Mouse (Mus musculus) WW6 (cell line): ENCODE measurements around the gene Agbl3.

Experiments used
- DNase-seq: peaks from one replicate; pipeline ENCODE4 v3.0.0-alpha.2; 2013; ENCODE audit warnings: low read depth, low spot score

Gene Agbl3

DNA sequence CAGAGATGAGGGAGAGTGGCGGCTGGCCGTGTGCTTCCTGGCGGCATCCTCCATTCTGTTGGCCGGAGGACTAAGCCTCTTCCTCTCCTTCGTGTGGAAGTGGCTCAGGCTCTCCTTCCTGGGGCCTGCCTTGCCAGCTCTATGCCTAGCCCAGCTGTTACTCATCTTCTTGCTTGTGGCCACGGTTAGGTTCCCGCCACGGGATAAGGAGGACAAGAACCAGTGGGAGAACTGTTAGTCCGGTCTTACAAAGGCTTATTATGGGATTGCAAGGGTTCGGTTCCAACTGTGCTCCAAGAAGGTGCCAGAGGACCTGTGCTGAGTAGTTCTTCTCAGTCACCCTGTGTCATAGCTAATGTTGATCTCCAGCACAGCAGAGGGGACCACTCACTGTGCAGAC lies 92.6 kb downstream of the Agbl3 start:
- DNase-seq: no peak

DNA sequence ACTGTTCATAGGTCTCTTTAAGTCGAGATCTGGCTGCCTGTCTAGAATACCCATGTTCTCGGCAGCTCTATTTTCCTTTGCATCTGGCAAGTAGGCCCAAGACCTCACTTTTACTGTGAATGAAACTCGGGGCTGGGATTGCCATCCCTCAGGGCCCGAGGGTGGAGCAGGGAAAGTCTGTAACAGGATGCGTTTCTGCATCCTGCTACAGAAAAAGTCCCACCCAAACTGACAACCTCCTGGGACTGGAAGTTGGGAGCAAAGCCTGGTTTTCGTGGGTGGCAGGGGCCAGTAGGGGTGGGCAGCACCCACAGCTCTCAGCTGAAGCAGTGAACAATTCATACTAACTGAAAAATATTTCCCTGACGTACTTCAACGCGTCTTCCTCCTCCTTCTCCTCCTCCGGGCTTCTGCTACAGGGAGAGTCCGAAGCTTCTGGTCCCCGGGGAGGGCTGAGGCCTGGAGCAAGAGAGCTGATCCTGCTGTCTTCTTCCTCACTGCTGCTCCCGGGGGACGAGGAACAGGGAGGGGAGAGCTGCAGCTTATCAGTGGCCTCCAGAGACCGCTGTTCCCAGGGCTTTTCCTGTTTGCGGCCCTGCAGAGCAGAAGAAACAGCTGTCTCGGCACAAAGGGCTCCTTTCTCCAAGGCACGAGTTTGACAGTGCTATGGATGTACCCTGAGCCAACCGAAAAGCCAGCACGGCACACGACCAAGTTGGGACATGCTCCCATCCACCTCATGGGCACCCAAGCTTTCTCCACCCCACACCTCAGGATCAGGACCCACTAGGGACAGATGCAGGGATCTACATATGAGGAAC lies 94.1 kb downstream of the Agbl3 start:
- no peak for DNase-seq

DNA sequence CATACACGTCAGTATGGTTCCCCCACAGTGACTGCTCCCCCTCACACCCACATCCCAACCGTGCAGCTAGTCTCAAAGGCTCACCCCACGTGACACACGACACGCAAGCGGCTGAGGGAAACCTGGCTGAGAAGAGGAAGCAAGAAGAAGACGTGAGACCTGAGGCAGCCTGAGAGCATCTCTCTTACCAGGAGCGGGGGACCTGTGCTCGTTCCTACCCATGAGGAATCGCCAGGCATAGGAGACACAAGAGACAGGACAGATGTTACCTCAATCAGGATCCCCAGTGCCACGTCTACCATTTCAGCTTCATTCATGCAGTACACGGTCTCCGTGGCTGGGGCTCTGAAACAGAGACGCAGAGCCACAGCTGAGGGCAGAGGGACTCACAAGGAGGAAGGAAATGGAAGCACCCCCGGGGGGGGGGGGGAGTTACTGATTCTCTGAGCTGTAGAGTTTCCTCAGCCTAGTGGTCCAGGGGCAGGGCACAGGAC lies 95.1 kb downstream of the Agbl3 start:
- DNase-seq: no peak

DNA sequence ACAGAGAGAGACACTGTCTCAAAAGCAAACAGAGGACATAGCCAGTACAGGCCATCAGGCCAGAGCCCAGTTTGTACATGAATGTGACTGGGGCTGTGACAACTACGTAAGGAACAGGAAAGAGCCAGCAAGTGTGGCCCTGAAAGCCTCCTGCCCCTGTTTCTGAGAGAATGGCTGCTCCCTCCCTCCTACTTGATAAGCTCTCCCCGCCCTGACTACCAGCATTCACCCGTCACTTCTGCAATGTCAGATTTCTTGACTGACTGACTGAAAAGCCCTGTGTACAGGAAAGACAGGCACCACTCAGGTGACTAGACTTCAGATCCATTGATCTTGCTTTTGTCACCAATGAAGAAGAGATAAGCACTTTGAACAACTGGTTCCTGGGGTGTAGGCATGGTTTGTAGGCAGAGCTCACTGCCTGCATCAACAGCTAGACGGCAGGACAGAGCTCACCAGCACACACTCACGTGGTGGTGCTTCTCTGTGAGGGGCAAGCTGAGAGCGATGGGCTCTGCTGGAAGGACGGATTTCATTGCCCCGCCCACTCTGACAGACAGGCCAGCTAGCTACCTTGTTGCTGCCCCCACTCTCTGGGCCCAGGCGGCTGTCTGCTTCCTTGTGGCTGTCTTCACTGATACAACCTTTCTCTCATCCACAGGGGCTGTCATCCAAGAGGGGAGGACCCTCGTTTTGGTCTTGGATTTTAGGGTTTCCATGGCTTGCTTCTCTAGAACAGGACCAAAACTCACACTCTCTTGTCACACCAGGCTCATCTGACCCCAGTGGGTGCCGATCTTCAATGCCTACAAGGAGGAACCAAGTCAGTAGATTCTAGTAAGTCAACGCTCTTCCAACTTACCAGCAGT lies 96.0 kb downstream of the Agbl3 start:
- no peak for DNase-seq

DNA sequence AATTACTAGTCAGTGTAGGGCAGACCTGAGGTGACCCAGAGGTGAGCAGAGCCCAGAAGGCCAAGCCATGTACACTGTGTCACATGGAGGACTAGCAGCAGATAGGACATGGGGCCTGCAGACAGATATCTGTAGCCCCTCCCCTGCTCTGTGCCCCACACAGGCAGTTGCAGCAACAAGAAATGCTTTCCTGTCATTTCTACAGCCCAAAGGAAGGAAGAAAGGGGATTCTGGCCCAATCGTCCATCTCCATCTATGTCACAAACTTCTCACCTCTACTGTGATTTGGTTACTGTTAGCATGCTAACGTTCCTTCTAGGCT lies 96.6 kb downstream of the Agbl3 start:
- no peak for DNase-seq

DNA sequence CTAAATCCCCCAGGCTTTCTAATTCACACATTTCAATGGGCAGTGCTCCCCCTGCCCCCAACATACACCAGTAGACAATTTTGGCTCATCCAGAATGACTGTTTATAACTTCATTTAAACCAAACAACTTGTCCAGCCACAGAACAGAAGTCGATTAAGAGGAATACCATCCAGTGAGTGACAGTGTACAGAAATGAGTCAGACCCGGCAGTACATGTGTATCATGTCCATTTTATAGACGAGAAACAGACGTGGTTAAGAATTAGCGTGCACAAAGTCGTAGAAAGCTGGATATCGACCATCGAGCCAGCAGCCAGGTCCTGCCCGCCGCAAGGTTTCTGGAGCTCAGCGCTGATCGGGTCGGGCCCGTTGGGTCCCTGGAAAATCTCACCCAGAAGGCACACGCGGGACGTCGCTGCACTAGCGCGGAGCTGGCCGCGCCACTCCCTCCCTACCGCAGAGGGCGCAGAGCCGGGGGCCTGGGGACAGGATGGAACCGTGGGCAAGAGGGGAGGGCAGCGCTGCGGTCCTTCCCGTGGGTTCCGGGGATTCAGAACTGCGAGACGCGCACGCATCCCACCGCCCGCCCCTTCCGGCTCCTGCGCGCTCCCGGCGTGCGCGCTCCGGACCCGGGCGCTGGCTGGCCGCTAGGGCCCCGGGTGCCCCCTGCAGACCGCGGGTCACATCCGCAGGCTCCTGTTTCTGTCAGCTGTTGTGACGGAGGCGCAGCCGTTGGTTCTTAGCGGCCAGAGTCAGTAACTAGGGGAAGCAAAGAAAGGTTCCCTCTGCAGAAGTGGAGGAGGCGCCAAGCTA lies 97.5 kb downstream of the Agbl3 start, which contains the start of gene Cyren:
Gene Cyren, minus strand, starts transcription at position 552 of the 813 bp plus-strand sequence.
- DNase-seq: peak; percentile 67

DNA sequence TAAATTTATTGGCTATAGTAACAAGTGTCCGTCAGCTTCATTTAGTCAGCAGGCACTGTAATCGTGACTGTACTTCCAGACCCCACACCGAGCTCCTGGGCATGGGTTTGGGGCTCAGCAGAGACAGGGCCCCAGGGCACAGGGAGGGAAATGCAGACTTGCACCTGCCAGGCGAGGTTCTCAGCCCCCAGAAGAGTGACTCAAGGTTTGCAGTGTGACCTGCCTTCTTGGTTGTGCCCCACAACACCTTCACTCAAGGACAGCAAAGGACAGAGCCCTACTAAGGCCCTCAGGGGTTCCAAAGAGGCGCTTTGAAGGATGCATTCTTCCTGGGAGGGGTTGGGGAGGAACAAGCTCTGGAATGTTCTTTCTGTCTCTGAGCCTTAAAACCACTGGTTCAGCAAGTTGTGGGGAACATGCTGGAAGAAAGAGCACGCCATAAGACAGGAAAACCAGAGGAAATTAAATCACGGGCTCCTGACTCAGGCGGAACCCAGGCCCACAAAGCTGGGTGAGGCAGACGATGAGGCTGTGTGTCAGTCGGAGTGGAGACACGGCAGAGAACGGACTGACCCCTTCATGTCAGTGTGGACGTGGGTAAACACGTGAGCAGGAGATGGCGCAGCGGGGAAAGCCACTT lies 99.0 kb downstream of the Agbl3 start:
- DNase-seq: no peak

DNA sequence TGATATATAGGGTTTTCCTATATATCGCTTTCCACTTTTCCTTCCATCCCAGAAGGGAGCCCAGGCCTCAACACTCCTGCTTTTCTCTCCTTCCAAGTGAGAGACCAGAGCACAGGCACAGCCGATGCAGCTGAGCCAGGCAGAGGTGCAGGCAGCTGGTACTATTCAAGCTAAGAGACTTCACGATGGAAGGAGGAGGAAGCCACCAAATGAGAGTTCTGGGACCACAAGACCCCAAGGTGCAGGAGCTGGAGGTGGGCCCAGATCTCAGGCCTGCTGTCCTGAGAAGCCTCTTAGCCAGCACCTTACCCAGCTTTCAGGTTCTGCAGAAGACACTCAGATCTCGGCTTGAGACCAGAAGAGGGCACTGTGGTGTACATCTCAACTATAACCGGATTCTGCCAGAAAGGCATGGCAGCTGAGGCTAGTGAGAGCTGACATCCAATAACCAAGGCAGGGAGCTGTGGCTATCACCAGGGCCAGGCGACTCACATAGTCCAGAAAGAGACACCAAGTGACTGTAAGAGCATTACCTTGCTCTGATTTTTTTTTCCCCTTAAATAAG lies 99.8 kb downstream of the Agbl3 start:
- no peak for DNase-seq

DNA sequence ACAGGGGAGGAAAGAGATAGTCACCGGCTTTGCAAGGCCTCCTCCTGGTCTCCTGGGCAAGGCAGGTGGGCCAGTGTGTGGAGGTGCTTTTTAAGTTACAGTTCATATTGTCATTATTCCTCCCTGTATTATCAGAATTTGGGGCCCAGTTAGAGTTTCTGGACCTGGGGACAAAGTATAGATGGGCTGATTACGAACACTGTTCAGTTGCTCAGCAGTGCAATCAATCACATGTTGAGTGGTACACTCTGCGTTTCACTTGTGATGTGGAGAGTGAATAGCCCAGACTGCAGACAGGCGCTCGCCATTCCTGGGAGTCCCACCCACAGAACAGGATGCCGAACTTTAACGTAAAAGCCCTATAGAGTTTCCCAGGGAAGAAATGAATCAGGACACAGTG lies 104.5 kb downstream of the Agbl3 start:
- DNase-seq: no peak

DNA sequence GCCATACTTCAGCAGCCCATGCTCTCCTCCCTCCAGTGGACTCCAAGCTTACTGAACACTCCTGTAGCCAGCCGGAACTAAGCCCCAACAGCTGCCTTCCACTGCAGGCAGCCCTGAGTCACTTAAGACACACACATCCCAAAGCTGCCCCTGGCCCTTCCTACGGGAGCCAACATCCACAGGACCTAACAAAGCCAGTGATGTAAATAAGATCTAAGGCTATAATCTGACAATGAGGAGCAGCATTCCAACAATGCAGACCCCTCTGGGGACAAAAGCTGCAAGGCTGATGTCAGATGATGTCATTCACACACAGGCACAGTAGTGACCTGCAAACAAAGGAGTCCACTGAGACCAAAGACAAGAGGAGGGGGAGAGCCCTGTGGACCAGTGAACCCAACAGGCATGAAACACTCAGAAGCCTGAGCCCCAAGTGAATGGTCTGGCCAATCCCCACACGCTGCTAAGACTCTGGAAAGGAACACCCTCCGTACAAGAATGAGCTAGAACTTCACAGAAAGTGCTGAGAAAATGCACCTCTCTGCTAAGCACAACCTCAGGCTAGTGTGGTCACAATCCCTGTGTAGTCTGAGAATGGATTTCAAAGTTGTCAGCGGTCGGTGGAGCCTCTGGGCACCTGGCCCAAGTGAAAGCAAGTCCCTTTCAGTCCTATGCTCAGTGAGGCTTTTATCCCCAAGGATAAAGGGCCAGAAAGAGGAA lies 107.1 kb downstream of the Agbl3 start:
- no peak for DNase-seq

DNA sequence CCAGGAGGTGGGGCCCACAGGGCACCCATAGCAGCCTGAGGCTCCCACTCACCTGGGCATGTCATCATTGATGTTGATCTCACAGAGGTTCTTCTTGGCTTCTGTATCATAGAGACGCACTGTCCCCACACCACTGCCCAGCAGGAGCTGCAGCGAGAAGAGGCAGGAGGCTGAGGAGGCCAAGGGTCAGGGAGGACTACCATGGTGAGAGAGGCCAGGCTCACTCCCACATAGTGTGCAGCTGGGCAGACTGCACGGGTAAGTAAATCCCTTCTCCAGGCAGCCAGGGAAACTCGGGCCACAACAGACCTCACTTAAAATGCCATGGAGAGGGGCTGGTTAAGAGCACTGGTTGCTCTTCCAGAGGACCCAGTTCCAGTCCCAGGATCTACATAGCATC lies 109.0 kb downstream of the Agbl3 start:
- DNase-seq: no peak

DNA sequence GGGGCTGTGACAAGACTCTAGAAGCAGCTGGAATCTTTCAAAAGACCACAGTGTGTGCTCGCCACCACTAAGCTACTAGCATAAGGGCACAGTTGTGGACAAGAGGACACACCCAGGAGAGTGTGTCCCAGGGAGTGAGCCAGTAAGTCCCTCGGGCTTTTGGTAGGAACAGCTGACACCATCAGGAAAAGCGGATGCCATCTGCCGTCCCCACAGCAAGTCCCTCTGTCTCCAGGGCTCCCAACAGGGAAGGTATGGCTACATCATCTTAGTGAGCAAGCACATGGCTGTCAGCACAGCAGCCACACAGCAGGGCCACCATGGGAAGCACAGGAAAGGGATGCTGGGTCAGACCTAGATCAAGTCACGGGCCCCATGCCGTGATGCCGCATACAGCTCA lies 115.3 kb downstream of the Agbl3 start:
- no peak for DNase-seq

DNA sequence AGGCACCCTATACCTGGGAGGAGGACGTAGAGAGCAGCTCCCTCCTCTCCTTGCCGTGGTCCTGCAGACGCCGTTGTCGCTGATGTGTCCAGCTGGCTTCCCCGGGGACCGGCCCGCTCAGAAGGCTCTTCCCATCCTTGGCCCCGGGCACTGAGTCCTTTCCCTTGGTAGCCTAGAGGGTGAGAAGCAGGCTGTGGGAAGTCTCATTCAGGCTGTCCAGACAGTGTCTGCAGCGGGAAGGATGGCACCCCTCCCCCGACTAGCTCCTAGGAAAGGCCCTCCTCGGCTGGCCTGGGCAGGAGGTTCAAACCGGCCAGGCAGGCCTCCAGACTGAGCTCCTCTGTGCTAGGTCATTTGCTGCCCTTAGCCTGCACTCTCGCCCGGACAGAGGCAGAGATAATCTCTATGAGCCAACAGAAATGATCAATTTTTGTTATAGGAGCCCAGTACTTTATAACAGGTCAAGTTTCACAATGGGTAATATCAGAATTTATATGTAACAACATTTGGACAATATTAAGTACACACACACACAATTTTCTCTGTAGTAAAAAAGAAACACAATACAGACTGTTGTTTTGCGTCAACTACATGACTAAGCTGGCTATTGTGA lies 116.0 kb downstream of the Agbl3 start:
- no peak for DNase-seq

DNA sequence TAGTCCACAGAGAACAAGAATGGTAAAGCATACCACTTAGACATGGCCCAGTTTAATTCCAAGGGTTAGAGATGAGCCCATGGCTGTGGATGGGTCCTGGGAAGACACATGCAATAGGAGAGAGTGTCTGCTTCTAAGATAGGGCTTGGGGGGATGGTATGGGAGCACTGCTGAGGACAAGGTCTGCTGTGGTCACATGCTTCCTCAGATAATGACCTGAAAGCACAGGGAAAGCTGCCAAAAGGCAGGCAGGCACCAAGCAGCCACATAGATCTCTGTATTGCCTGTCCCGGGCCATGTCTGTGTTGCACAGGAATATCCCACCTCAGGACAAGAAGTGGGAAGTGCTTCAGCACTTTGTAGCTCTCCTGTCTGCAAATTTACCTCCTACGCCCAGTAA lies 118.9 kb downstream of the Agbl3 start:
- DNase-seq: no peak

DNA sequence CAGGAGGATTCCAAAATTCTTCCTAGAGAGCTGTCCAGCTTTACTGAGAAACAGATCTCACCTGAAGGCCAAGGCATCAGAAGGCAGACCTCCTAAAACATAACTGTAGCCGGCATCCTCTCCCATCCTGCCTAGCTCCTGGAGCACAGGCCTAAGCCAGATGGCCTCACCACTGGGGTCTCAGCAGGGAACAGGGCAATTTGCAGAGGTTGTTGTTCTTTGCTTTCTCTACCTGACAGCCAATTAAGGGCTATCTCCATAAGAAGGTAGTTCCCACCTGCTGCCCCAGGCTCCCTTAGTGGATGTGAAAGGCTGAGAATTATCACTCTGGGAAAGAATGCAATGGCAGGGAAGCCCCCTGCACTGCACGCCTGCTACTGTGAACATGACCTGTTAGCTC lies 120.8 kb downstream of the Agbl3 start:
- no peak for DNase-seq

DNA sequence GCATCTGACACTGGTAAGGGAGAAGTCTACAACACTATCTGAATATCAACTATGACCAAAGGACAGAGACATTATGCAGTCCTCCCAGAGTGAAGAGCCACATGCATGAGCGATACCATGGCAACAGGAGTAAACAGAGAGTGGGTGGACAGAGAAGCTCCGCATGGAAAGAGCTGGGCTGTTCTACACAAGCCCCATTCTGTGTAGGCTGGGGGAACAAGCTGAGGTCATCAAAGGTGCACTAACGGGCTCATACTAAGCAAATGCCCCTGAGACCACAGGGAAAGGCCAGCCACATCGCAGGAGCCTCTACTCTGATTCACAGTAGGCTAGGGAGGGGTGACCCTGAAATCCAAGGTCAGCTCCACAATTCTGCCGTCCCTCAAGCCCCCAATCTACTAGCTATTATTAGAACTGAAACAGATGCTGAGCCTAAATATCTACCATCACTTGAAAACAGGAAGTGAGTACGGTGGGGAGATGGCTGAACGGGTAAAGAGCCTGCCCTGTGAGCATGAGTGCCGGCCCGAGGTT lies 121.7 kb downstream of the Agbl3 start:
- DNase-seq: no peak

DNA sequence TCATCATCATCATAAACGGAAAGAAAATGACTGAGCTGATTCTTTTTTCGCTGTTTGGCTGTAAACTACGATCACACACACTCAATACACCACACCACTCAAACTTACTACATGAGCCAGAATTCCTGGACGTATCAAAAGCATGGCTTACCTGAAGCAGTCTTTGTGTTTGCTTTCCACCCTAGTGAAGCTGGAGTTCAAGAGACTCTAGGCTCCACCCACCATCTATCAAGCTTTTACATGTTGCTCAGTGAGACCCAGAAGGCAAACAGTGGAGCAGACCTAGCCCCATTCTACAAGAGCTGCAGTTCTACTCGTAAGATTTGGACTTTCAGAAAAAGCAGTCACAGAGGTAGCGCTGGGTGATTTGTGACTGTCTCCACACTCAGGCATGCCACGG lies 122.3 kb downstream of the Agbl3 start:
- no peak for DNase-seq

DNA sequence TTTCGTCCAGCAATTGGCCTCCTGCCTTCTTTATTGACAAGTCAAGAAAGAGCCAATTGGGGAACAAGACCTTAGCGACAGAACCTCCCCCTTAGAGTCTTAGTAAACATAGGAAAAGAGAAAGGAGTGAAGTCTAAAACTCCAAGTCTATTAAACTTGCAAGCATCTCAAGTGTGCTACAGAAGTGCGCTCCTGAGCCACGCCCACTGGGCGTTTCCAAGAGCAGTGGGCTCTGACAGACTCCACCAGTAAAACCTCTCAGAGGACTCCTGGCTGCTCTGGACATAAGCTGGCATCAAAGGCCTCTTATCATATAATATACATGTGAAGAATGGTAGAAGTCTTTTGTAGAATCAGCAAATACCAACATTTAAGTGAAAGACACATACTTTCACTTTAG lies 123.2 kb downstream of the Agbl3 start:
- DNase-seq: no peak

DNA sequence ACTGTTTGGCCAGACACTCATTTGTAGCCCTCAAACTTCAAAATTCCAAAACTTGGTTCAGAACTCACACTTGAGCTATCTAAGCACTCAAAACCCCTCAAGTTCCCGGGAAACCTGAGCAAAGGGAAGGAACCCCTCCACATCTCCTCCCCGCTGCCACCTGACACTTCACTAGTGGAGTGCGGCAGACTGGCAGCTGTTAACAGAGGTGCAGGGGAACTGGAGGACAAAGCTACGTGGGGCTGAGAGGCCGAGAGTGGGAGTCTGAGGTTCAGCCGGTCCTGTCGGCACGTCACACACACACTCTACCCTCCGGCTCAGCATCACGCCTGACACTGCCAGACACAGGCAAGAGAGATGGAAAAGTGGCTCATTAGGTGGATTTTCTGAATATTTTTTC lies 123.6 kb downstream of the Agbl3 start:
- no peak for DNase-seq

DNA sequence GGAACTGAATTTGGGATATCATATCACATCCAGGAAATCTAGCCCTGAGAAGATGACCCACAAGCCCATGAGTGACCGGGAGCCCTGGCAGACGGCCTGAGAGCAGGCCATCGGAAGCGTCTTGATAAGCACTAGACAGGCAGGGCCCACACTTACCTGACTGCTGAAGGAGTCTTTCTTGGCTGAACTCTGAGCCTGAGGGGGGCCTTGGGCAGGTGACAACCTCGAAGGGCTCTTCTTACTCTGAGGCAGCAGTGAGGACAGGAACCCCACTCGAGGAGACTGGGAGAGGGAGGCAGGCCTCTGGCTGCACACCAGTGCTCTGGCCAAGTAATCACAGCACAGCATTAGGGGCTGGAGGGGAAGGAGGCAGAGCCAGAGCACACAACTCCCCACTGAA lies 124.1 kb downstream of the Agbl3 start:
- DNase-seq: no peak
